Mouse (Mus musculus) neutrophil, adult 5-6 weeks (primary cell): ENCODE data around the gene Card19. TPM values are rescaled to one million over a fixed set of nuclear protein-coding genes. Genes with fewer than 3 reads are reported as not detected.

Experiments
- total RNA-seq: library from RNA; stranded (forward); fragments of 200-1000 nt; gene quantifications from 2 replicates; pipeline ENCODE4 v1.2.3, GENCODE M21; 2017

Gene Card19
- total RNA-seq, 1 experiment from 2014 or later: 105 TPM

Other genes starting within 250 kb of the Card19 start
- gene Fam120a, start 248.0 kb downstream of the Card19 start, total RNA-seq: 68.6 and 72.2 TPM in 2 replicates
- 0.12 TPM in 1 of 2 replicates, not detected in the other for gene Wnk2, start 68.0 kb downstream of the Card19 start, total RNA-seq
- gene Ninj1, start 28.6 kb downstream of the Card19 start, total RNA-seq: 64.2 and 88.4 TPM in 2 replicates
- 49.3 and 51.1 TPM in 2 replicates for gene Susd3, start 32.7 kb upstream of the Card19 start, total RNA-seq
- 95.8 and 99.2 TPM in 2 replicates for gene Fgd3, start 104.3 kb upstream of the Card19 start, total RNA-seq
- gene Bicd2, start 125.5 kb upstream of the Card19 start, total RNA-seq: 23.1 and 27.0 TPM in 2 replicates
- 8.1 TPM in 2 replicates for gene Ippk, start 205.2 kb upstream of the Card19 start, total RNA-seq